Mouse (Mus musculus) induced T-regulatory cell, adult 2 months (primary cell): Measurements from ENCODE around the gene Cdh6.

Experiments used
- DNase-seq: peaks from one replicate; pipeline ENCODE4 v3.0.0-alpha.2; 2012; ENCODE audit warnings: low read depth

The Cdh6 gene

DNA sequence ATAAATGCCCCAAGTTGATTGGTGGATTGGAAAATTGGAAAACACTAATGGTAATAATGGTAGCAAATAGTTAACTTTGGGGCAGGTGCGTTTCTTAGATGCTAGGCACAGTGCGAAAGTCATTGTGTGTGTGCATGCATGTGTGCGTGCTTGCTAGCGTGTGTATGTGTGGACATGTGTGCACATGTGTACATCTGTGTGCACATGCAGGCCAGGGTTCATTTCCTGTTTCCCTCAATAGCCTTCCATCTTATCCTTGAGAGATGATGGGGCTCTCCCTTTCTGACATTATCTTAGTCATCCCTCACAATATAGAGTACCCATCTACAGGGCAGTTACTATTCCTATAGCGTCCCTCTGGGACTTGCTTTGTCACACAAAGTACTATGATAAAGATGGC, 17.7 kb downstream of the Cdh6 start:
- DNase-seq: no peak

DNA sequence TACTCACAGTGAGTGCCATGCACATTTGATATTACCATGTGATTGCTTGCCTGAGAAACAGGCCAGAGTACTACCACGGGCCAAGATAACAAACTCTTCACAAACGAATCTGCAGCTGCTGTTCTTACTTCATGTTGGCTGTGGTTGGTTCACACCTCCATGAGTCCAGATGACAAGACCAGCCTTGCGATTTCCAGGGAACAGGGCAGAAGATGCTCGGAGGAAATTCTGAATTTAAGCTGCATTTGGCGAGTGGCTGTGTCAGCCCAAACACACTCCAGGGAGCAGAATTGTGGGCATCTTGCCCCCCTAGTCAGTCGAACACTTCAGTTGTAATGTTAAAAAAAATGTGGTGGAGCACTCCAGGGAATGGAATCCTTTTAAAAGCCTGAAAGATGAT, 18.1 kb downstream of the Cdh6 start:
- DNase-seq: no peak

- DNase-seq: no peak
Measured at GRCm38 (mm10) chr15:13141983-13142382, 31.5 kb downstream of the Cdh6 start.

- no peak for DNase-seq
Measured at GRCm38 (mm10) chr15:13139662-13140061, 33.8 kb downstream of the Cdh6 start.

DNA sequence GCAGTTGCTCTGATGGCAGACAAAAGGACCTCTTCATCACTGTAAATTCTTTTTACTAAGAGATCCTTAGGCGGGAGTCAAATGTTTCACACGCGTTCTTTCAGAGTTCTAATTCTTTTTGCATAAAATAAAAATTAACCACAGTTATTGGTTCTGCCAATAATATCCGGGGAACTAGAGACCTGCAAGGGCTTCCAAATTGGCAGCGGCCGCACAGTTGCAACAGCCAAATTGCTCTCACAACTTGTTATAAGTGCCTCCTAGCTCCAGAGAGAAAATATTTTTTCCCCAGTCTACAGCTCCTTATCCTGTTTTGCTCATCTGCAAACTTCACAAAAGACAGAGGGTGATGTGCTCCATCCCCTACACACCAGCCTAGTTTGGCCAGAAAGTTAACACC, 36.3 kb downstream of the Cdh6 start:
- no peak for DNase-seq

GRCm38 (mm10) chr15:13134086-13134485, 39.4 kb downstream of the Cdh6 start:
- no peak for DNase-seq

- no peak for DNase-seq
Measured at GRCm38 (mm10) chr15:13133370-13133769, 40.1 kb downstream of the Cdh6 start.

GRCm38 (mm10) chr15:13132493-13132892, 41.0 kb downstream of the Cdh6 start:
- DNase-seq: no peak

GRCm38 (mm10) chr15:13130246-13130645, 43.2 kb downstream of the Cdh6 start:
- no peak for DNase-seq

GRCm38 (mm10) chr15:13100341-13100740, 73.1 kb downstream of the Cdh6 start:
- no peak for DNase-seq

GRCm38 (mm10) chr15:13097861-13098260, 75.6 kb downstream of the Cdh6 start:
- no peak for DNase-seq

DNA sequence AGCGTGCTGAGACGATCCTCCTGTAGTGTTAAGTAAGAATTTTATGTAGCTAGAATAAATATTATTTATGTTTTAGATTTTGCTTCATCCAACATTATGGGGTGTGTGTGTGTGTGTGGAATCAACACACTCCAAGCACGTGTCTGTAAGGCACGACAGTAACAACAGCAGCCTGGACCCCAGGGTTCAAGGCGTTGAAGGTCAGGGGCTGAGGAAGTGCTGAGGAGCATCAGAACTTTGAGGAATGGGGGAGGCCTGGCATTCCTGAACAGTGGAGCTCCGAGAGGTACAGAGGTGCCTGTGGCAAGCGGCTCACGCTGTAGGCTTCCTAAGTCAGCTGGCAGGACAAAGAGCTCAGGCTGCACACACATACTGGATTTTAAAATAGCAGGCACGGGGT, 78.1 kb downstream of the Cdh6 start:
- no peak for DNase-seq

- no peak for DNase-seq
Measured at GRCm38 (mm10) chr15:13094881-13095256, 78.6 kb downstream of the Cdh6 start.

DNA sequence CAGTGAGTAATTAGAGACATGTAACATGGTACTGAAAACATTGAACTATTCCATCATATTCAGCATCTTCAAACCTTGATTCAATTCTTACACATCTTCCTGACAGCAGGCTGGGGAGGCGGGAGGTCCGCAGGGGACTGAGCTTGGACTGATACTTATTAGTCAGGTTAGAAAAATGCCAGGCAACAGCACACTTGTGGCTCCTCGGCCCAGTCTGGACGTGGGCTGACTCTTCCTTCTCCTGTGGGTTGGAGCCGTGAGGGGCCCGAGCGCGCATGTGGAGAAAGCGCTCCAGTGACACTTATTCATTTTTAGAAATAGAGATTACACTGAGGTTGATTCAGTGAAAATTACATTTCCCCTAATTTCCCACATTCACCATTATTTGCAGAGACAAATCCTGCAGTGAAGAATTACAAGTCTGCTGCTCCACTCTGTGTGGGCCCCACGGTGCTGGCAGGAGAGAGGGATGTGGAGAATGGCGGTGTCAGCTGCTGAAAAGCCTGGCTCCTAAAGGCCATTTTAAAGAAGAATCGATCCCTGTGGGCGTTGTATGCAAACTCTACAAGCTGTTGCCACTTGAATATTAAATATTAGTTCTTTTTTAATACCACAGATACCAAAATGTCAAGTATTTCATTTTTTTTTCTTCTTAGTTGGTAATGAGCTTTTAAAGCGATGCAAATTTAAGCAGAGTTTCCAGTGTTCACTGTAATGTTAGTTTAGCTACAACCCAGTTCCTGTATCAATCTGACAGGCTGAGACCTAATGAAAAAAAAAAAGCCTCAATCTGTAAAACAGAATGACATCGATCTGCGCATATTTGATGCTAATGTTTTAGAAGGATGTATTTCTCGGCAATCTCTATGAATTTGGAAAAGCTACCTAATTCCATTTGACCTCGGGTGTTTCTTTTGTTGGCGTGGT, 79.3 kb downstream of the Cdh6 start:
- no peak for DNase-seq

DNA sequence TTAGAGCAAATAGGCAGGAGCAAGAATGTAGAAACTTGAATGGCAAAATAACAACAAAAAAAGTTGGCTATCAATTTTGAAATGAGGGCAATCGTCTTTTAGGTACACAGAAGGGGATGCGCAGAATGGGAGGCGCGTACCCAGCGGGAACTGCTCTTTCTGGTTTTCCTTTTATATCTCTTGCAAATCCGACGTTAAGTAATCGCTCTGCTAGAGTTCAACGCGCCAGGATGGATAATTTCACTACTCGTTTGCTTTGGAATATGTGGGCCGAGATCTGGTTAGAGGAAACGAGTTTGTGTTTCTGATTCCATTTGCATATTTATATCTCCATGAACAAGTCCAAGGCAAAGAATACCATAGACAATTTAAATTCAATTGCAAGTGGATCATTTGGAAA, 81.4 kb downstream of the Cdh6 start:
- DNase-seq: no peak

- DNase-seq: peak; percentile 40
Measured at GRCm38 (mm10) chr15:13088504-13089058, 84.9 kb downstream of the Cdh6 start.

DNA sequence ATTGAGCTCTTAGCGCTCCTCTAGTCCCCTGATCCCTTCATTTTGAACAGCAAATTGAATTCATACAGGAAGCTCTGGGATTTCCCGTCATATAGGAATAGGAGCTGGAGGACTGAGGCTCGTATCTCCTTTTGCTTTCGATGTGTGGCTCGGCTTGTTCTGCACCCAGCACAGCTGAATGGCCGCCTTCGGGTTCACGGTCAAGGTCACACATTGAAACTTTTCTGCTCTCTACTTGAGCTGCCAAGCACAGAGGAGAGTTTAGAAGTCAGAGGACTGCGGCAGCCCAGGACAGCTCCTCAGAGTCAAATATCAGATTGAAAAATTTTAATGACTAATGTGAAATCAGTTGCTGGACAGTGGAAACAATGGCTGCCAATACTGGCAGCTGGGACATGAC, 88.7 kb downstream of the Cdh6 start:
- DNase-seq: no peak

DNA sequence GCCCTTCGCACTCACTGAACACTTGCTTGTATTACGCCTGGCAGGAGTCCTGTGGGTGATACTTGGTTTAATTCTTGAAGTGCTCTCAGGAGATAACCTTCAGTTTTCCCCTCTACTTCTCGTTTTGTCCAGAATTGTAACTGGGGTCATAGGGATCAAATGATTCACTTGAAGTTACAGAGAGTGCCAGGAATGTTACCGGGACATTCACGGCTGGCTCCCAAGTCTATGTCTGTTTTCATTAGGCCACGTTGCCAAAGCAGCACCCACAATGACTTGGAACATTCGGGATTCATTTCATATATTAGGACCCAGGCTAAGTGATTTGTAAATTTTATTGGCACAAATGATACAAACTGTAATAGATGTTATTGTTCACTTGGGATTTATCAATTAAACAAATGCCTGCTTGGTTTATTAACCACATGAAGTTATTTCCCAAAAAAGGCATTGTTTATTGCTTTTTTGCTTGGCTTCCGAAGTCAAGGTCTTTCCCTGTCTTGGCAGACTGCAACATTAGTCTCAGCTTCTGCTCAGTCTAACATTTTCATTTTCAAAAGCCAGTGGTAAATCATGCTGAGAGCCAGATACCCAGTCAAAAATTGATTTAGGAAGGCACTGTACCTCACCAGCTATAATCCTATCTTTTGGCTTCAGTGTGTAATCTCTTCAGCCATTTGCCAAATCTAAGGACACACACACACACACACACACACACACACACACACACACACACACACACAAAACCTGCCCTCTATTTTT, 96.4 kb downstream of the Cdh6 start:
- DNase-seq: no peak

GRCm38 (mm10) chr15:13074047-13074446, 99.4 kb downstream of the Cdh6 start:
- DNase-seq: no peak

DNA sequence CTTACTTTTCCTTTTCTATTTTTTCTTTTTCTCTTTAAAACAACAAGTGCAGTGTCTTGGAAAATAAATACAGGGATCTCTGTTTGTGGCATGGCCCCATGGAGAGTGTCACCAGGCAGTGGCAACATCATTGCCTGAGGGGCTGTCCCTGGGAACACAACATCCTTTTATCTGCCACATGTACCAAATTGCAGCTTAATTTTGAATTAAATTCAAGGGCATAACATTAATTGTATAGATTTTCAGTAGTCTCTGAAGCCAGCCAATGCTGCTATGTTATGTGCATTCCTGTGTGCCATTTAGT, 105.3 kb downstream of the Cdh6 start:
- no peak for DNase-seq

- DNase-seq: no peak
Measured at GRCm38 (mm10) chr15:13067429-13068212, 105.9 kb downstream of the Cdh6 start.

- DNase-seq: no peak
Measured at GRCm38 (mm10) chr15:13066765-13067164, 106.7 kb downstream of the Cdh6 start.
